Mouse (Mus musculus) MEL (cell line): ENCODE data around the gene Mylk4. TPM values are rescaled to one million over a fixed set of nuclear protein-coding genes. Genes with fewer than 3 reads are reported as not detected.

Experiments used
- DNase-seq: peaks from one replicate; pipeline ENCODE4 v3.0.0; 2011; ENCODE audit warnings: low read depth, low spot score
- H3K27ac ChIP-seq: 2 replicates; pipeline ENCODE4 v1.5.1; 2012; ENCODE audit warnings: low read depth, mild to moderate bottlenecking, control low read depth, low read length, moderate library complexity; ENCODE audit not compliant: control insufficient read depth
- H3K27me3 ChIP-seq, 2 experiments: fragments of 150-350 bp in 1 of 2; sonication (generic) in 1 of 2; 2 replicates each; pipeline ENCODE4 v1.6.1; 2012; ENCODE audit warnings: low read length in 2 of 2, mild to moderate bottlenecking in 2 of 2, improper control_type of control experiment in 1 of 2, moderate library complexity in 1 of 2; ENCODE audit not compliant: insufficient read depth in 2 of 2, control insufficient read depth in 1 of 2
- H3K36me3 ChIP-seq, 2 experiments: 2 replicates each; pipeline ENCODE4 v1.6.1; 2012 to 2014; ENCODE audit warnings: low read length in 2 of 2, improper control_type of control experiment in 1 of 2, inconsistent platforms in 1 of 2, mild to moderate bottlenecking in 1 of 2; ENCODE audit not compliant: insufficient read depth in 2 of 2, control insufficient read depth in 1 of 2
- H3K4me1 ChIP-seq, 2 experiments: fragments of 150-350 bp in 1 of 2; sonication (generic) in 1 of 2; 2 replicates each; pipeline ENCODE4 v1.6.1; 2012; ENCODE audit warnings: low read length in 2 of 2, improper control_type of control experiment in 1 of 2, mild to moderate bottlenecking in 1 of 2; ENCODE audit not compliant: insufficient read depth in 2 of 2, control insufficient read depth in 1 of 2
- H3K4me3 ChIP-seq, 2 experiments: fragments of 150-350 bp in 1 of 2; sonication (generic) in 1 of 2; 2 replicates each; pipeline ENCODE4 v1.5.1; 2012; ENCODE audit warnings: low read depth in 2 of 2, low read length in 2 of 2, mild to moderate bottlenecking in 2 of 2, moderate library complexity in 2 of 2, control low read depth in 1 of 2, improper control_type of control experiment in 1 of 2; ENCODE audit not compliant: control insufficient read depth in 1 of 2, insufficient read depth in 1 of 2
- H3K79me2 ChIP-seq: 2 replicates; pipeline ENCODE4 v1.6.1; 2012; ENCODE audit warnings: mild to moderate bottlenecking, low read length, moderate library complexity; ENCODE audit not compliant: control insufficient read depth, poor library complexity, insufficient read depth
- H3K9ac ChIP-seq: 2 replicates; pipeline ENCODE4 v1.6.1; 2012; ENCODE audit warnings: low read depth, mild to moderate bottlenecking, control low read depth, low read length, moderate library complexity; ENCODE audit not compliant: control insufficient read depth, poor library complexity, severe bottlenecking
- H3K9me3 ChIP-seq: fragments of 150-350 bp; sonication (generic); replicated peaks from 2 replicates; pipeline ENCODE4 v1.6.1; 2012; ENCODE audit warnings: mild to moderate bottlenecking, low read length, improper control_type of control experiment, moderate library complexity; ENCODE audit not compliant: insufficient read depth
- BHLHE40 ChIP-seq: IDR thresholded peaks from 2 replicates; pipeline ENCODE4 v1.6.1; 2012; ENCODE audit warnings: low read depth, mild to moderate bottlenecking, inconsistent platforms, low read length, improper control_type of control experiment, borderline replicate concordance
- CHD1 ChIP-seq: IDR thresholded peaks from 2 replicates; pipeline ENCODE4 v1.6.1; 2012; ENCODE audit warnings: low read depth, mild to moderate bottlenecking, inconsistent platforms, low read length, improper control_type of control experiment
- CTCF ChIP-seq, 3 experiments: IDR thresholded peaks in 2 of 3; conservative IDR thresholded peaks in 1 of 3; 2 replicates each; pipeline ENCODE4 v1.5.1; 2011 to 2012; ENCODE audit warnings: low read length in 3 of 3, low read depth in 2 of 3, mild to moderate bottlenecking in 2 of 3, improper control_type of control experiment in 1 of 3, inconsistent platforms in 1 of 3, mixed read lengths in 1 of 3, moderate library complexity in 1 of 3; ENCODE audit not compliant: control insufficient read depth in 1 of 3, insufficient read depth in 1 of 3, poor library complexity in 1 of 3, severe bottlenecking in 1 of 3
- EP300 ChIP-seq, 2 experiments: IDR thresholded peaks; 2 replicates each; pipeline ENCODE4 v1.6.1; 2011; ENCODE audit warnings: improper control_type of control experiment in 2 of 2, low read length in 2 of 2, low read depth in 1 of 2, mild to moderate bottlenecking in 1 of 2
- JUND ChIP-seq: IDR thresholded peaks from 2 replicates; pipeline ENCODE4 v1.6.1; 2011; ENCODE audit warnings: low read depth, mild to moderate bottlenecking, improper control_type of control experiment, low read length
- KAT2A ChIP-seq: conservative IDR thresholded peaks from 2 replicates; pipeline ENCODE4 v1.6.1; 2012; ENCODE audit warnings: low read depth, low read length, improper control_type of control experiment, inconsistent platforms
- MAFK ChIP-seq: IDR thresholded peaks from 2 replicates; pipeline ENCODE4 v1.6.1; 2011; ENCODE audit warnings: low read depth, mild to moderate bottlenecking, low read length, improper control_type of control experiment, borderline replicate concordance
- MXI1 ChIP-seq: IDR thresholded peaks from 2 replicates; pipeline ENCODE4 v1.6.1; 2011; ENCODE audit warnings: mild to moderate bottlenecking, low read depth, low read length, improper control_type of control experiment
- MYB ChIP-seq: IDR thresholded peaks from 2 replicates; pipeline ENCODE4 v1.6.1; 2011; ENCODE audit warnings: mild to moderate bottlenecking, low read depth, low read length, improper control_type of control experiment
- MYC ChIP-seq: IDR thresholded peaks from 2 replicates; pipeline ENCODE4 v1.6.1; 2011; ENCODE audit warnings: low read depth, mild to moderate bottlenecking, low read length, improper control_type of control experiment, moderate library complexity
- NELFE ChIP-seq: IDR thresholded peaks from 2 replicates; pipeline ENCODE4 v1.6.1; 2011; ENCODE audit warnings: low read depth, low read length, improper control_type of control experiment
- POLR2A ChIP-seq, 2 experiments: IDR thresholded peaks; 2 replicates each; pipeline ENCODE4 v1.6.1; 2011 to 2012; ENCODE audit warnings: low read length in 2 of 2, mild to moderate bottlenecking in 2 of 2, control low read depth in 1 of 2, improper control_type of control experiment in 1 of 2, low read depth in 1 of 2, moderate library complexity in 1 of 2; ENCODE audit not compliant: control insufficient read depth in 1 of 2, insufficient read depth in 1 of 2, poor library complexity in 1 of 2
- POLR2AphosphoS2 ChIP-seq: IDR thresholded peaks from 2 replicates; pipeline ENCODE4 v1.6.1; 2011; ENCODE audit warnings: low read length, improper control_type of control experiment
- TAL1 ChIP-seq: IDR thresholded peaks from 2 replicates; pipeline ENCODE4 v1.6.1; 2012; ENCODE audit warnings: mild to moderate bottlenecking, inconsistent platforms, low read length, moderate library complexity, mixed read lengths
- TBP ChIP-seq: IDR thresholded peaks from 2 replicates; pipeline ENCODE4 v1.8.0; 2011; ENCODE audit warnings: low read depth, low read length, improper control_type of control experiment
- TCF12 ChIP-seq: IDR thresholded peaks from 2 replicates; pipeline ENCODE4 v1.6.1; 2014; ENCODE audit warnings: low read depth, mild to moderate bottlenecking, inconsistent platforms, low read length, improper control_type of control experiment, moderate library complexity
- ZKSCAN1 ChIP-seq: IDR thresholded peaks from 2 replicates; pipeline ENCODE4 v1.6.1; 2012; ENCODE audit warnings: low read depth, mild to moderate bottlenecking, inconsistent platforms, low read length, improper control_type of control experiment, moderate library complexity
- ZNF384 ChIP-seq: IDR thresholded peaks from 2 replicates; pipeline ENCODE4 v1.6.1; 2012; ENCODE audit warnings: low read depth, mild to moderate bottlenecking, inconsistent platforms, low read length, improper control_type of control experiment
- polyA plus RNA-seq, 2 experiments: library from polyadenylated mRNA; stranded (reverse) in 1 of 2; unstranded in 1 of 2; fragments of >175 nt in 1 of 2; fragments of >200 nt in 1 of 2; gene quantifications; 2 replicates each; pipeline versions ENCODE4 v1.2.1 to v1.2.4; 2012; ENCODE audit warnings: low replicate concordance in 2 of 2, low read depth in 1 of 2; ENCODE audit not compliant: insufficient read length in 2 of 2, insufficient read depth in 1 of 2, missing spikeins in 1 of 2
- total RNA-seq: library from RNA; depleted of rRNA; stranded (reverse); fragments of 300-350 nt; gene quantifications from 2 replicates; pipeline ENCODE4 v1.2.3, GENCODE M21; 2012

Gene Mylk4
- total and polyA plus RNA-seq, 3 experiments = not detected

DNA sequence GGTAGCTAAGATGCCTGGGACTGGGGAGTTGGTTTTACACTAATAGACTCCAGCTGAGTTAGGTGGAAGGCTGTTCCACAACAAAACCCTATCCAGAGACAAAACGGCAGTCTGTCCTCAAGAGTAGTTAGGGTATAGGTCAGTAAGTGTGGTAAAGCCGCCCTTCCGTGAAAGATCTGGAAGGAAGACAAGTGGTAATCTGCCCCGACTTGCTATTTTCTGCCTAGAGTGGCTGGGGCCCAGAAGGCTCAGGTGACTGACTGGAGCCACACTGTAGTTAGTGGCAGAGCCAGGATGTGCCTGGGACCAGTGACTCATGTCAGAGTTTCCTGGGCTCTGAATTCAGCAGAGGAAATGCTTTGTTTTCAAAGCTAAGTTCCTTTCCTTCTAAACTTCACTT is 123.5 kb downstream of the Mylk4 start:
- no peak overlapping the region for H3K27ac ChIP-seq
- H3K4me3 ChIP-seq = no peak overlapping the region
- H3K9ac ChIP-seq = no peak overlapping the region
- H3K79me2 ChIP-seq = no peaks in the 10 kb centered on the region
- H3K9me3 ChIP-seq = no peaks in the 10 kb centered on the region
- no peaks in the 10 kb centered on the region for H3K4me1 ChIP-seq
- TF ChIP-seq TCF12 (no peak), CTCF (IDR thresholded peaks at IDR 0.05 in 2 of 3, conservative IDR thresholded peaks at IDR 0.05 in 1 of 3; ENCODE audit: control insufficient read depth in 1 of 3, insufficient read depth in 1 of 3, low read depth in 2 of 3, low read length in 3 of 3, poor library complexity in 1 of 3, severe bottlenecking in 1 of 3) (no peak), TAL1 (no peak), POLR2AphosphoS2 (no peak), ZNF384 (no peak), POLR2A (IDR thresholded peaks at IDR 0.05; ENCODE audit: control insufficient read depth in 1 of 2, insufficient read depth in 1 of 2, low read depth in 1 of 2, low read length in 2 of 2, poor library complexity in 1 of 2) (no peak), JUND (no peak), KAT2A (no peak), CHD1 (no peak), MAFK (no peak), NELFE (no peak)
- no peaks in the 10 kb centered on the region for H3K36me3 ChIP-seq
- no peaks in the 10 kb centered on the region for H3K27me3 ChIP-seq
- no peak for DNase-seq

DNA sequence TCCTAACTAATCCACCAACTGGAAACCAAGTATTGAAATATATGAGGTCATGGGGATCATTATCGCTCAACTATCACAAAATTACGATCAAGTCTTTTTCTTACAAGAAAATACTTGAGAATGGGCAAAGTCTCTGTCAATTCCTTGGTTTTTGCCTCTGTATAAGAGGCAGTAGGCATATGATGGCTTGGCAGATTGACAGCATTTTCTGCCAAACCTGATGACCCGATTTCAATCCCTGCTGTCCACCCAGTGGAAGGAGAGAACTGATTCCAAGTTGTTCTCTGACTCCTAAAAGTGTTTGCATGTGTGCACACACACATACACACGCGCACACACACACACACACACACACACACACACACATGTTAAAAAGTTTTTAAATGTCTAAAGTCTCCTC is 124.5 kb downstream of the Mylk4 start:
- no peaks in the 10 kb centered on the region for H3K27me3 ChIP-seq
- no peak overlapping the region for H3K4me3 ChIP-seq
- H3K27ac ChIP-seq = no peak overlapping the region
- H3K4me1 ChIP-seq = no peaks in the 10 kb centered on the region
- H3K79me2 ChIP-seq = no peaks in the 10 kb centered on the region
- no peaks in the 10 kb centered on the region for H3K9me3 ChIP-seq
- H3K9ac ChIP-seq = no peak overlapping the region
- TF ChIP-seq MXI1 (no peak), TBP (no peak)
- TF ChIP-seq, all 39 proteins: peak for 0
- no peak for DNase-seq
- H3K36me3 ChIP-seq = no peaks in the 10 kb centered on the region

DNA sequence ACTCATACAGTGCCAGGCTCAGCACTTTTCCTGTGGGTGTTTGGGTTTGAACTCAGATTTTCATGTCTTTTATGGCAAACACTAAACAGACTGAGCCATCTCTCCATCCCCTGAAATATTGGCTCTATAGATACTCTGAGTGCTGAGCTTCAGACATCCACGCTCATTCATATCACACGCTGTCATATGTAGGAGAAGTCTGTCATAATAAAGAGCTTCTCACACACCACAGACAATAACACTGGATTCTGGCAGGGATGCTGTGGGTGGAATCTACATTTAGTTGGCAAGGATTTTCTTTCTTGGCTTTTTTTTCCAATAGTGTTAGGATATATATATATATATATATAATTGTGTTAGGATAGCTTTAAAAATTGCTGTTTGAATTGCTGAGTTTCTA is 126.2 kb downstream of the Mylk4 start:
- Histone ChIP-seq H3K9me3 (no peaks in the 10 kb centered on the region), H3K36me3 (no peaks in the 10 kb centered on the region), H3K79me2 (no peaks in the 10 kb centered on the region), H3K27me3 (no peaks in the 10 kb centered on the region)
- no peak for DNase-seq
- TF ChIP-seq MAFK (no peak), TBP (no peak), BHLHE40 (no peak), MYC (no peak), EP300 (IDR thresholded peaks at IDR 0.05; ENCODE audit: low read depth in 1 of 2, low read length in 2 of 2) (no peak), MYB (no peak), ZKSCAN1 (no peak), JUND (no peak)
- TF ChIP-seq, all 39 proteins: peak for 0
- Histone ChIP-seq H3K27ac (no peak overlapping the region), H3K9ac (no peak overlapping the region), H3K4me3 (no peak overlapping the region), H3K4me1 (no peaks in the 10 kb centered on the region)
